Mouse (Mus musculus): Measurements from ENCODE around the gene Msl2.

GRCm38 (mm10) chr9:101105735-101106134 is 31.8 kb downstream of the Msl2 start:
- TF ChIP-seq TCF12 (IDR thresholded peaks at IDR 0.05; ENCODE audit: low read depth, low read length) (no peak), ZNF384 (IDR thresholded peaks at IDR 0.05; ENCODE audit: low read depth, low read length) (no peak), BHLHE40 (IDR thresholded peaks at IDR 0.05; ENCODE audit: low read depth, low read length) (no peak), CTCF (conservative IDR thresholded peaks at IDR 0.05 in 1 of 2, IDR thresholded peaks at IDR 0.05 in 1 of 2; ENCODE audit: low read depth in 2 of 2, low read length in 2 of 2) (no peak), MAX (IDR thresholded peaks at IDR 0.05; ENCODE audit: low read length) (no peak), CHD1 (IDR thresholded peaks at IDR 0.05; ENCODE audit: low read depth, low read length) (no peak), JUND (conservative IDR thresholded peaks at IDR 0.05; ENCODE audit: low read depth, low read length) (no peak), MXI1 (IDR thresholded peaks at IDR 0.05; ENCODE audit: low read depth, low read length) (no peak), EP300 (IDR thresholded peaks at IDR 0.05; ENCODE audit: low read length) (no peak), HCFC1 (IDR thresholded peaks at IDR 0.05; ENCODE audit: low read depth, low read length) (no peak)

Data from CH12.LX (cell line).